Mouse (Mus musculus): Measurements from ENCODE around the gene Il2rg. TPM values are rescaled to one million over a fixed set of nuclear protein-coding genes. Genes with fewer than 3 reads are reported as not detected.

Il2rg gene
- polyA plus RNA-seq (2014; fragmentation: Nextera tagmentation; extraction: Ambion mirVana): 12.2 and 14.4 TPM in 2 replicates

- no peaks in the 10 kb centered on the region for H3K9me3 ChIP-seq (replicated peaks; ENCODE audit: control insufficient read depth, low read length)
- no peak within 1 kb of the TSS for H3K27ac ChIP-seq (ENCODE audit: low read depth, low read length)
- H3K27me3 ChIP-seq (ENCODE audit: control insufficient read depth, insufficient read depth, low read length): no peaks in the 10 kb centered on the region; the same call in 1 of the 2 replicates
- no peak for ATAC-seq (replicated peaks; ENCODE audit: insufficient number of reproducible peaks, low FRiP score, low TSS enrichment)
- 51% methylated on average over 5 of the region's 5 CpGs for WGBS (ENCODE audit: insufficient replicate concordance)
- no peak within 1 kb of the TSS for H3K4me3 ChIP-seq (ENCODE audit: low read depth, low read length)
- no peaks in the 10 kb centered on the region for H3K36me3 ChIP-seq (ENCODE audit: control insufficient read depth, insufficient read depth, low read length)
- no peak within 1 kb of the TSS for H3K9ac ChIP-seq (ENCODE audit: low read depth, low read length)
- no peaks in the 10 kb centered on the region for H3K4me1 ChIP-seq (ENCODE audit: control insufficient read depth, insufficient read depth, low read length)
- H3K4me2 ChIP-seq: 0 out of 2 replicates have a peak within 1 kb of the TSS, but pooled peaks have one; percentile 3
These were observed at the start of gene Il2rg for GRCm38 (mm10) chrX:101268025-101268754. Gene Il2rg (minus strand): TSS chrX:101268255.

DNA sequence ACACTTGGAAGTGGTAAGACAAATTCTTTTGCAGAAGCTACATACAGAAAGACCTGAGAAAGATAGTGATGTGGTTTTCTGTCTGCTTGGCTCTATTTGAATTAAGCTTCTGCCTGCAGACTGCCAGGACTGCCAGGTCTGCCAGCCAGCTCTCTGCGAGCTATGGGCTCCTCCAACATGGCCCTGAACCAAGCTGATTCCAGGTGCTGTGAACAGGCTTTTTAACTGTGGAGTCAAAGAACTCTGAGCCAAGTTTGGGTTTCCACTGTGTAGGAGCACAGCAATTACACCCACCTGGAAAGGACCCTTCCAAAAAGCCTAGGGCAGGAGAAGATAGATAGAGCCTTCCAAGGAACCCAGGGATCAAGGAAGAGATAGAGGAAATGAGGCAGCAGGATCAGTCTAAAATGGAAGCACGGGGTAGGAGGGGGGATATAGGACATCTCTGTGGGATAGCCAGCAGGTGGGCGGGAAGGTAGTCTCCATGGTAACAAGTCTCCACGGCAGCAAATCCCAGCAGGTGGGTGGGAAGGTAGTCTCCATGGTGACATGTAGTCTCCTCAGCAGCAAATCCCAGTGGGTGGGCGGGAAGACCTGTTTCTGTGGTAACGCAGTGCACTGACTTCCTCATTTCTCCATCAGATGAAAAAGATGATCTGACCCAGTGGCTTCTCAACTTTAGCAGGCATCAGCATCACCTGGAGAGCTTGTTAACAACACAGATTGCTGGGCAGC is 45.7 kb upstream of the Il2rg start:
- ATAC-seq (replicated peaks; ENCODE audit: insufficient number of reproducible peaks, low FRiP score, low TSS enrichment): no peak
- 54% methylated on average over 6 of the region's 6 CpGs for WGBS (ENCODE audit: insufficient replicate concordance)
- Histone ChIP-seq H3K27ac (ENCODE audit: low read depth, low read length) (no peak overlapping the region), H3K9ac (ENCODE audit: low read depth, low read length) (no peak overlapping the region), H3K9me3 (replicated peaks; ENCODE audit: control insufficient read depth, low read length) (no peaks in the 10 kb centered on the region), H3K4me2 (no peak overlapping the region), H3K36me3 (ENCODE audit: control insufficient read depth, insufficient read depth, low read length) (no peaks in the 10 kb centered on the region), H3K4me3 (ENCODE audit: low read depth, low read length) (no peak overlapping the region), H3K27me3 (ENCODE audit: control insufficient read depth, insufficient read depth, low read length) (peaks cover 10% of the 10 kb centered on the region), H3K4me1 (ENCODE audit: control insufficient read depth, insufficient read depth, low read length) (no peaks in the 10 kb centered on the region)

DNA sequence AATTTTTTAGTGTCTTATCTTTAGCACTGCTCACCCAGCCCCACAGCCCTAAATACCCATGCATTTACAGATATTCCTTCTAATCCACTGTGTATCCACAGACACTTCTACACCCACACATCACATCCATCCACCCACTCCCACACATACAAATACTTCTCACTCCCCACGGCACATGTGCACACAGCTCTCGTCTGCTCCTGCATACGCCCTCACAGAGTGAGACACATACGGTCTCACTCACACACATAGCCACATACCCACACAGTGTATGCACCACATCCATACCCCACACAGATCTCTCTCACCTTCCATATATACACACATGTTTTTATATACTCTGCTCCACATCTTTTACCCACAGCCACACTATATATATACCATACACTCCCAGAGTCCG is 41.2 kb upstream of the Il2rg start:
- 84% methylated on average over 5 of the region's 5 CpGs for WGBS (ENCODE audit: insufficient replicate concordance)
- peaks cover 13% of the 10 kb centered on the region for H3K27me3 ChIP-seq (ENCODE audit: control insufficient read depth, insufficient read depth, low read length)
- no peak overlapping the region for H3K27ac ChIP-seq (ENCODE audit: low read depth, low read length)
- no peak overlapping the region for H3K4me3 ChIP-seq (ENCODE audit: low read depth, low read length)
- no peaks in the 10 kb centered on the region for H3K36me3 ChIP-seq (ENCODE audit: control insufficient read depth, insufficient read depth, low read length)
- H3K9me3 ChIP-seq (replicated peaks; ENCODE audit: control insufficient read depth, low read length): no peaks in the 10 kb centered on the region
- no peak for ATAC-seq (replicated peaks; ENCODE audit: insufficient number of reproducible peaks, low FRiP score, low TSS enrichment)
- H3K9ac ChIP-seq (ENCODE audit: low read depth, low read length): no peak overlapping the region
- no peak overlapping the region for H3K4me2 ChIP-seq
- no peaks in the 10 kb centered on the region for H3K4me1 ChIP-seq (ENCODE audit: control insufficient read depth, insufficient read depth, low read length)

DNA sequence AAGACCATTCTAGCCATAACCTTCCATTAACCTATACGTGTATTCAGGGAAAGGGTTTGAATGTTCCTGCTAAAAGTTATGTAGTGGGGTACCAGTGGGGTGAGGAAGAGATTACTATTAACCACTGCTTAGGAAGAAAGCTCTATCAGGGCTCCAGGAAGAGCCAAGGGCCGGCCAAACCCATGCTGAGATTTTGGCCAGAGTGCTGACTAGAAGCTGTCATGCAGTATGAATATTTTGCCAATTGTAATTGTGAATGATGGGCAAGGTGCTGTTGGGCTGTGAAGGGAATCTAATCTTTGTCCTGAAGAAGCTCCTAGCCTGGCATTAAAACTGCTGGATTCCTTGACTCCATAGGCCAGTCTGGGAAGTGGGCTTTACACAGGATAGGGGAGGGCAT is 36.6 kb upstream of the Il2rg start:
- WGBS (ENCODE audit: insufficient replicate concordance): 45% methylated on average over 2 of the region's 2 CpGs
- H3K9ac ChIP-seq (ENCODE audit: low read depth, low read length): no peak overlapping the region
- H3K36me3 ChIP-seq (ENCODE audit: control insufficient read depth, insufficient read depth, low read length): no peaks in the 10 kb centered on the region
- H3K4me3 ChIP-seq (ENCODE audit: low read depth, low read length): no peak overlapping the region
- no peaks in the 10 kb centered on the region for H3K9me3 ChIP-seq (replicated peaks; ENCODE audit: control insufficient read depth, low read length)
- H3K27me3 ChIP-seq (ENCODE audit: control insufficient read depth, insufficient read depth, low read length): peaks cover 10% of the 10 kb centered on the region
- peaks cover 2% of the 10 kb centered on the region; the same call in 1 of the 2 replicates for H3K4me1 ChIP-seq (ENCODE audit: control insufficient read depth, insufficient read depth, low read length)
- no peak overlapping the region for H3K27ac ChIP-seq (ENCODE audit: low read depth, low read length)
- H3K4me2 ChIP-seq: no peak overlapping the region
- no peak for ATAC-seq (replicated peaks; ENCODE audit: insufficient number of reproducible peaks, low FRiP score, low TSS enrichment)

DNA sequence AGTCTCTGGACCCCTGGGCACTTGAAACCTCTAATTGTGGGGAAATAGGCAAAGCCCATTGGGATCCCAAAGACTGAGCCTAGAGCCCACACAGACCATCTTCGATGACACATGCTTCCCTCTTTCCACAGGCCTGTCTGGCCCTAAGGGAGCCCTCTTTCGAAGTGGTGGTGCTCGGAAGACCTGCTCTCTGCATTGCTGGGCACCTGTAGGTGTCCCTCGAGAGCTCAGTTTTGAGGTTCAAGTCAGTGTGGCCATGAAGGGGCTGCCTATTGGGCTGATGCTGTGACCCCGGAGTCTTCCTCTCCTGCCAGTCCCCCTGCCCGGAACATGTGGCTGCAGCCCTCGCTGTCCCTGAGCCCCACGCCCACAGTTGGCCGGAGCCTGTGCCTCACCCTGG is 33.6 kb upstream of the Il2rg start:
- peaks cover 12% of the 10 kb centered on the region for H3K27me3 ChIP-seq (ENCODE audit: control insufficient read depth, insufficient read depth, low read length)
- WGBS (ENCODE audit: insufficient replicate concordance): 79% methylated on average over 9 of the region's 9 CpGs
- ATAC-seq (replicated peaks; ENCODE audit: insufficient number of reproducible peaks, low FRiP score, low TSS enrichment): no peak
- H3K9ac ChIP-seq (ENCODE audit: low read depth, low read length): no peak overlapping the region
- no peak overlapping the region for H3K4me2 ChIP-seq
- no peaks in the 10 kb centered on the region for H3K36me3 ChIP-seq (ENCODE audit: control insufficient read depth, insufficient read depth, low read length)
- H3K27ac ChIP-seq (ENCODE audit: low read depth, low read length): no peak overlapping the region
- H3K9me3 ChIP-seq (replicated peaks; ENCODE audit: control insufficient read depth, low read length): no peaks in the 10 kb centered on the region
- no peak overlapping the region for H3K4me3 ChIP-seq (ENCODE audit: low read depth, low read length)
- H3K4me1 ChIP-seq (ENCODE audit: control insufficient read depth, insufficient read depth, low read length): peaks cover 2% of the 10 kb centered on the region; the same call in 1 of the 2 replicates

GRCm38 (mm10) chrX:101300427-101301030 is 32.5 kb upstream of the Il2rg start:
- Histone ChIP-seq H3K27ac (ENCODE audit: low read depth, low read length) (no peak overlapping the region), H3K9ac (ENCODE audit: low read depth, low read length) (peak overlapping the region; percentile 10; the same call in 1 of the 2 replicates)
- 31% methylated on average over 13 of the region's 13 CpGs for WGBS (ENCODE audit: insufficient replicate concordance)

GRCm38 (mm10) chrX:101299473-101300426 is 31.7 kb upstream of the Il2rg start:
- Histone ChIP-seq H3K4me1 (ENCODE audit: control insufficient read depth, insufficient read depth, low read length) (peaks cover 2% of the 10 kb centered on the region; the same call in 1 of the 2 replicates), H3K4me2 (peak overlapping the region; percentile 63), H3K27ac (ENCODE audit: low read depth, low read length) (no peak overlapping the region), H3K9me3 (replicated peaks; ENCODE audit: control insufficient read depth, low read length) (no peaks in the 10 kb centered on the region), H3K36me3 (ENCODE audit: control insufficient read depth, insufficient read depth, low read length) (no peaks in the 10 kb centered on the region; the same call in 1 of the 2 replicates), H3K4me3 (ENCODE audit: low read depth, low read length) (peak overlapping the region; percentile 33), H3K9ac (ENCODE audit: low read depth, low read length) (peak overlapping the region; percentile 10; the same call in 1 of the 2 replicates), H3K27me3 (ENCODE audit: control insufficient read depth, insufficient read depth, low read length) (peaks cover 9% of the 10 kb centered on the region)
- 24% methylated on average over 12 of the region's 13 CpGs for WGBS (ENCODE audit: insufficient replicate concordance)
- no peak; the same call in 1 of the 2 replicates for ATAC-seq (replicated peaks; ENCODE audit: insufficient number of reproducible peaks, low FRiP score, low TSS enrichment)

More at GRCm38 (mm10) chrX:101300427-101301030, 32.5 kb upstream of the Il2rg start:
- Histone ChIP-seq H3K4me1 (ENCODE audit: control insufficient read depth, insufficient read depth, low read length) (peaks cover 2% of the 10 kb centered on the region; the same call in 1 of the 2 replicates), H3K36me3 (ENCODE audit: control insufficient read depth, insufficient read depth, low read length) (no peaks in the 10 kb centered on the region; the same call in 1 of the 2 replicates), H3K27me3 (ENCODE audit: control insufficient read depth, insufficient read depth, low read length) (peaks cover 12% of the 10 kb centered on the region), H3K9me3 (replicated peaks; ENCODE audit: control insufficient read depth, low read length) (no peaks in the 10 kb centered on the region), H3K4me2 (peak overlapping the region; percentile 63), H3K4me3 (ENCODE audit: low read depth, low read length) (peak overlapping the region; percentile 33)
- no peak for ATAC-seq (replicated peaks; ENCODE audit: insufficient number of reproducible peaks, low FRiP score, low TSS enrichment)

All from heart, embryonic 11.5 days (tissue).